In the genomic region with DNA sequence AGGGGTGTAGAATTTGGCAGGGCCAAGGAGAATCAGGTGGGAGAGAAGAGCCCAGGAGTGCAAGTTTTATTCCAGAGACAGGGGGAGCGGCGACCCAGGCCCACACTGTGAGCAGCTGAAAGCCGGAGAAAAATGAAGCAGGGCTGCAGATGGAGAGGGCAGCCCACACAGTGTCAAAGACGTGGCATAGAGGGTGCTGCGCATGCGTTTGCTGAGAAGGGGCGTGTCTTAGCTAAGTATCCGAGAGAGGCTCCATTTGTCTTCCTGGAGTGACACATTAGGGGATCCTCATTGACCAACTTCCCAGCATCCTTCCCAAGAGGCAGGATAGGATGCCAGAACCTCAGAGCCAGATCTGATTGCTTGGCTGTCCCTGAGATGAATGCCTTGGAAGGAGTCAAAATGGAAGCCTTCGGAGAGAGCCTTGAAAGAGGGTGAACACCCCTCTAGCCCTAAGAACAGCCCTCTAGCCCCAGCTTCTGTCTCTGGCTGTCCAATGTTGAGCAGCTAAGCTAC, we compare ENCODE assay signal across 15 mouse cellular contexts. TPM values are rescaled to one million over a fixed set of nuclear protein-coding genes. Genes with fewer than 3 reads are reported as not detected.
A peak's percentile ranks its signal among the peaks of the same experiment; 100 is the strongest.
DNase-seq lines count a peak whose midpoint lies in the region; ATAC-seq and TF ChIP-seq lines count a peak whose summit lies in the region.
"Had no signal": no experiment of that assay in that cellular context is flagged by ENCODE, and none has a peak within 500 bp of the region (broad histone marks: within the 10 kb centered on the region; RNA-seq: fewer than 3 reads in every experiment).

No protein-coding gene starts in this region.

- no peak for ATAC-seq in lung, embryonic 14.5 days (ENCODE audit: insufficient read depth)
- no peak for ATAC-seq in kidney, embryonic 15.5 days (replicated peaks; ENCODE audit: low FRiP score)
- ATAC-seq: activated CD4-positive, CD25-positive, alpha-beta regulatory T cell, adult 4 months had no signal

- H3K36me3 ChIP-seq in heart, embryonic 10.5 days, result no peaks in the 10 kb centered on the region
- H3K36me3 ChIP-seq in lung, embryonic 14.5 days (ENCODE audit: insufficient read depth), result no peaks in the 10 kb centered on the region
- no peaks in the 10 kb centered on the region for H3K36me3 ChIP-seq in embryonic facial prominence, embryonic 10.5 days (replicated peaks)
- no peaks in the 10 kb centered on the region for H3K36me3 ChIP-seq in kidney, embryonic 15.5 days
- H3K36me3 ChIP-seq: embryonic facial prominence, embryonic 15.5 days had no signal

- H3K4me3 ChIP-seq in heart, embryonic 10.5 days, result no peak overlapping the region
- no peak overlapping the region for H3K4me3 ChIP-seq in lung, embryonic 14.5 days (ENCODE audit: low read depth, low read length)
- H3K4me3 ChIP-seq in embryonic facial prominence, embryonic 10.5 days, result no peak overlapping the region
- H3K4me3 ChIP-seq in kidney, embryonic 15.5 days (replicated peaks), result no peak overlapping the region
- H3K4me3 ChIP-seq: embryonic facial prominence, embryonic 15.5 days had no signal

- H3K27ac ChIP-seq in heart, embryonic 10.5 days, result no peak overlapping the region
- H3K27ac ChIP-seq in lung, embryonic 14.5 days (ENCODE audit: low read depth), result no peak overlapping the region
- 0 out of 2 replicates have a peak overlapping the region, but pooled peaks have one; percentile 12 for H3K27ac ChIP-seq in embryonic facial prominence, embryonic 10.5 days (replicated peaks)
- no peak overlapping the region for H3K27ac ChIP-seq in kidney, embryonic 15.5 days
- H3K27ac ChIP-seq: embryonic facial prominence, embryonic 15.5 days had no signal

- no peak for TF ChIP-seq CTCF in lung, embryonic 14.5 days (IDR thresholded peaks at IDR 0.05; ENCODE audit: low read depth)

- no peak overlapping the region for H3K4me2 ChIP-seq in lung, embryonic 14.5 days
- H3K4me2 ChIP-seq in kidney, embryonic 15.5 days, result no peak overlapping the region
- H3K4me2 ChIP-seq: embryonic facial prominence, embryonic 15.5 days had no signal

- DNase-seq in heart, adult 11 months, result peak; percentile 94
- DNase-seq in heart, embryonic 10.5 days (ENCODE audit: low spot score), result no peak
- peak; percentile 60 for DNase-seq in lung, embryonic 14.5 days
- no peak for DNase-seq in lung, postnatal 36 days
- DNase-seq in ES-CJ7 (ENCODE audit: low read depth, low spot score), result peak; percentile 69
- DNase-seq in embryonic facial prominence, embryonic 10.5 days (ENCODE audit: low spot score), result peak; percentile 31
- DNase-seq in urinary bladder, adult 18-20 months (ENCODE audit: low spot score in 2 of 2), result no peak
- DNase-seq: adrenal gland, postnatal 36 days; cerebellum, postnatal 25 days; kidney, adult 18-20 months; right cerebral cortex, postnatal 25 days; thymus, adult 2 months had no signal

- H3K27me3 ChIP-seq in heart, embryonic 10.5 days (ENCODE audit: insufficient read depth, poor library complexity, severe bottlenecking), result peaks cover 29% of the 10 kb centered on the region
- no peaks in the 10 kb centered on the region for H3K27me3 ChIP-seq in lung, embryonic 14.5 days (ENCODE audit: insufficient read depth, low read length)
- peaks cover 11% of the 10 kb centered on the region for H3K27me3 ChIP-seq in embryonic facial prominence, embryonic 10.5 days (replicated peaks; ENCODE audit: low read depth, poor library complexity, severe bottlenecking)
- 0 out of 2 replicates have a peak, but pooled peaks cover 11% of the 10 kb centered on the region for H3K27me3 ChIP-seq in kidney, embryonic 15.5 days
- H3K27me3 ChIP-seq: embryonic facial prominence, embryonic 15.5 days had no signal

- H3K9me3 ChIP-seq in heart, embryonic 10.5 days, result no peaks in the 10 kb centered on the region
- no peaks in the 10 kb centered on the region for H3K9me3 ChIP-seq in lung, embryonic 14.5 days (ENCODE audit: low read depth, low read length)
- no peaks in the 10 kb centered on the region for H3K9me3 ChIP-seq in embryonic facial prominence, embryonic 10.5 days
- H3K9me3 ChIP-seq in kidney, embryonic 15.5 days (replicated peaks), result no peaks in the 10 kb centered on the region
- H3K9me3 ChIP-seq: embryonic facial prominence, embryonic 15.5 days had no signal

- H3K9ac ChIP-seq in lung, embryonic 14.5 days, result no peak overlapping the region
- H3K9ac ChIP-seq in kidney, embryonic 15.5 days, result no peak overlapping the region
- H3K9ac ChIP-seq: embryonic facial prominence, embryonic 15.5 days had no signal

- peaks cover 40% of the 10 kb centered on the region for H3K4me1 ChIP-seq in heart, embryonic 10.5 days
- H3K4me1 ChIP-seq in lung, embryonic 14.5 days (ENCODE audit: insufficient read depth), result 0 out of 2 replicates have a peak, but pooled peaks cover 11% of the 10 kb centered on the region
- H3K4me1 ChIP-seq in embryonic facial prominence, embryonic 10.5 days, result peaks cover 50% of the 10 kb centered on the region
- peaks cover 53% of the 10 kb centered on the region for H3K4me1 ChIP-seq in kidney, embryonic 15.5 days

- WGBS in heart, embryonic 10.5 days, result 40% methylated on average over 9 of the region's 9 CpGs
- 24% methylated on average over 9 of the region's 9 CpGs for WGBS in lung, embryonic 14.5 days
- 54% methylated on average over 9 of the region's 9 CpGs for WGBS in embryonic facial prominence, embryonic 10.5 days
- 33% methylated on average over 9 of the region's 9 CpGs for WGBS in kidney, embryonic 15.5 days

RNA-seq across cellular contexts. Expression of gene Crispld2, which starts 14.5 kb away (rescaled TPM):
- polyA plus RNA-seq in heart, embryonic 10.5 days (2016; fragmentation: Nextera tagmentation; extraction: Ambion mirVana), result 3.2 and 9.7 TPM in 2 replicates
- polyA plus RNA-seq in lung, embryonic 14.5 days (2014; fragmentation: Nextera tagmentation; extraction: Ambion mirVana), result 4.4 and 4.9 TPM in 2 replicates
- polyA plus RNA-seq in embryonic facial prominence, embryonic 10.5 days (2016; fragmentation: Nextera tagmentation; extraction: Ambion mirVana), result 6.1 and 6.5 TPM in 2 replicates
- polyA plus RNA-seq in kidney, embryonic 15.5 days (2015; fragmentation: Nextera tagmentation; extraction: Ambion mirVana), result 7.7 and 11.1 TPM in 2 replicates
- polyA plus RNA-seq: activated CD4-positive, CD25-positive, alpha-beta regulatory T cell, adult 4 months had no signal

Comparison
In these comparisons a context has a peak if more than half of its experiments do, and no peak if none do; other contexts are left out.
1. DNase-seq: peak in heart, adult 11 months (single experiment), lung, embryonic 14.5 days (single experiment), ES-CJ7 (single experiment) and embryonic facial prominence, embryonic 10.5 days (single experiment); none in heart, embryonic 10.5 days (single experiment), lung, postnatal 36 days (single experiment) and urinary bladder, adult 18-20 months (0 of 2).